Mouse (Mus musculus) intestine, postnatal 0 days (tissue): ENCODE measurements at regions not wholly inside any gene's neighbourhood (a gene's known extent, or its start where the extent isn't known, plus 50 kb on each side); places are given as distances from the start of the nearest gene placed in this dataset.

ENCODE experiments used
- ATAC-seq: fragments of 200-750 bp; cut with Nextera tagmentation; 2 replicates; pipeline ENCODE4 v1.8.0; 2017; ENCODE audit warnings: mild to moderate bottlenecking, moderate TSS enrichment, moderate library complexity
- H3K27ac ChIP-seq: fragments of 300-500 bp; sonication (generic); 2 replicates; pipeline ENCODE4 v1.5.1; 2014; ENCODE audit warnings: mild to moderate bottlenecking, low read depth, low read length, moderate library complexity
- H3K27me3 ChIP-seq: fragments of 300-500 bp; sonication (generic); replicated peaks from 2 replicates; pipeline ENCODE4 v1.6.1; 2014; ENCODE audit warnings: low read length, mixed read lengths; ENCODE audit not compliant: control insufficient read depth, insufficient read depth
- H3K36me3 ChIP-seq: fragments of 300-500 bp; sonication (generic); 2 replicates; pipeline ENCODE4 v1.6.1; 2014; ENCODE audit warnings: mild to moderate bottlenecking, moderate library complexity; ENCODE audit not compliant: control insufficient read depth, insufficient read depth
- H3K4me1 ChIP-seq: fragments of 300-500 bp; sonication (generic); replicated peaks from 2 replicates; pipeline ENCODE4 v1.6.1; 2014; ENCODE audit warnings: antibody characterized with exemption, low read length, mixed read lengths; ENCODE audit not compliant: control insufficient read depth, insufficient read depth
- H3K4me2 ChIP-seq: fragments of 300-500 bp; sonication (generic); replicated peaks from 2 replicates; pipeline ENCODE4 v1.6.1; 2014; ENCODE audit warnings: low read depth, mild to moderate bottlenecking, moderate library complexity
- H3K4me3 ChIP-seq: fragments of 300-500 bp; sonication (generic); 2 replicates; pipeline ENCODE4 v1.5.1; 2014; ENCODE audit warnings: low read depth, low read length
- H3K9ac ChIP-seq: fragments of 300-500 bp; sonication (generic); 2 replicates; pipeline ENCODE4 v1.6.1; 2014; ENCODE audit warnings: mild to moderate bottlenecking, low read depth, low read length
- H3K9me3 ChIP-seq: fragments of 300-500 bp; sonication (generic); 2 replicates; pipeline ENCODE4 v1.6.1; 2016; ENCODE audit warnings: mixed run types; ENCODE audit not compliant: control insufficient read depth
- CTCF ChIP-seq: sonication (generic); IDR thresholded peaks from 2 replicates; pipeline ENCODE4 v1.5.1; 2016; ENCODE audit warnings: low read depth, mild to moderate bottlenecking, control low read depth, antibody characterized with exemption, moderate library complexity
- WGBS: fragments of 180-500 bp; shearing (Covaris S2); extraction: QIAGEN DNeasy Blood & Tissue Kit; methylation state at CpG from one replicate; pipeline ENCODE4 v1.1.7; 2014; 5-methylcytosine and 5-hydroxymethylcytosine counted together

- no peak overlapping the region for H3K4me3 ChIP-seq
- H3K27me3 ChIP-seq = no peaks in the 10 kb centered on the region
- H3K4me2 ChIP-seq = no peak overlapping the region
- ATAC-seq = no peak
- TF ChIP-seq CTCF = no peak
- WGBS = 66% methylated on average over 3 of the region's 3 CpGs
- no peaks in the 10 kb centered on the region for H3K36me3 ChIP-seq
- H3K9ac ChIP-seq = no peak overlapping the region
- no peaks in the 10 kb centered on the region for H3K4me1 ChIP-seq
- H3K27ac ChIP-seq = no peak overlapping the region
- no peaks in the 10 kb centered on the region for H3K9me3 ChIP-seq
Observed at GRCm38 (mm10) chr13:39255338-39255737, 294.7 kb upstream of the Slc35b3 start.

DNA sequence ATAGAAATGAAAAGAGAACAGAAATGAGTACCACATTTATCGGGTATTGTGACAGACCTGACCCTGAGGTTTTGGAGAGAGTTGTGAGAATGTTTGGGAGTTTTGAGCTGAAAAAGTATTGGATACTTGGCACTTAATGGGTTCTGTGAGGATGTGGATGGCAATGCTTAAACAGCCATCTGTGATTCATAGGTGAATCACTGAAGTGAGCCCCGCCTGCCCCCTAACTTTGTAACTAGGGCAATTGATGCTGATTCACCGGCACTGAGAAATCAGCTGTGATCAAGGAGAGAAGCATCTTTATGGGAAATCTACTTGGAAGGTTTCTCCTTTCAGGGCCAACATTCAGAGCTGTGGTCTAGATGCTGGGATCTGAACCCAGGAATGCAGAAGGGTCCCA lies 291.9 kb upstream of the Slc35b3 start:
- Histone ChIP-seq H3K9ac (no peak overlapping the region), H3K4me2 (no peak overlapping the region)

DNA sequence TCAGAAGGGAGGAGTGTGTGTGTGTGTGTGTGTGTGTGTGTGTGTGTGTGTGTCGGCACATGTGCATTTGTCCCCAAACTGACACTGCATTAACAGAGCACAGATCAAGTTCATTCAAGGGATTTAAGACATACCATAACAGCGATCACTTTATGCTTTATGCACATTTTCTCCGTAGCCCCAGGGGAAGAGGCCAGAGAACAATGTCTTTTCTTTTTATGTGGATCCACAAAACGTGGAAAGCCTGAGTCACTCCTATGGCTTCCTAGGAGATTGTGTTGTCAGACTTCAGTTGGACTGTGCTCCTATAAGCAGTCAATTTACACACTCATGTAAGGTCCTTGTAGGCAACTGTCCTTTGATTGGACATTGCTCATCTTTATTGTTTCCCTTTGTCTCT lies 289.4 kb upstream of the Slc35b3 start:
- no peaks in the 10 kb centered on the region for H3K36me3 ChIP-seq
- no peak overlapping the region for H3K4me2 ChIP-seq
- 84% methylated on average over 4 of the region's 4 CpGs for WGBS

More for the DNA sequence above, 291.9 kb upstream of the Slc35b3 start:
- Histone ChIP-seq H3K4me3 (no peak overlapping the region), H3K9me3 (no peaks in the 10 kb centered on the region), H3K36me3 (no peaks in the 10 kb centered on the region), H3K4me1 (no peaks in the 10 kb centered on the region), H3K27me3 (no peaks in the 10 kb centered on the region), H3K27ac (no peak overlapping the region)
- WGBS = 92% methylated on average over 3 of the region's 3 CpGs
- TF ChIP-seq CTCF = no peak
- no peak for ATAC-seq

GRCm38 (mm10) chr13:39226829-39227228 lies 266.2 kb upstream of the Slc35b3 start:
- Histone ChIP-seq H3K27me3 (no peaks in the 10 kb centered on the region), H3K4me3 (no peak overlapping the region), H3K9me3 (no peaks in the 10 kb centered on the region), H3K27ac (no peak overlapping the region), H3K9ac (no peak overlapping the region), H3K4me2 (no peak overlapping the region), H3K36me3 (no peaks in the 10 kb centered on the region), H3K4me1 (no peaks in the 10 kb centered on the region)
- TF ChIP-seq CTCF = no peak
- WGBS = 65% methylated on average over 4 of the region's 4 CpGs
- no peak for ATAC-seq

More for the DNA sequence above, 289.4 kb upstream of the Slc35b3 start:
- no peak overlapping the region for H3K27ac ChIP-seq
- H3K9ac ChIP-seq = no peak overlapping the region
- no peak for ATAC-seq
- TF ChIP-seq CTCF = no peak
- H3K4me3 ChIP-seq = no peak overlapping the region
- no peaks in the 10 kb centered on the region for H3K4me1 ChIP-seq
- no peaks in the 10 kb centered on the region for H3K27me3 ChIP-seq
- H3K9me3 ChIP-seq = no peaks in the 10 kb centered on the region

DNA sequence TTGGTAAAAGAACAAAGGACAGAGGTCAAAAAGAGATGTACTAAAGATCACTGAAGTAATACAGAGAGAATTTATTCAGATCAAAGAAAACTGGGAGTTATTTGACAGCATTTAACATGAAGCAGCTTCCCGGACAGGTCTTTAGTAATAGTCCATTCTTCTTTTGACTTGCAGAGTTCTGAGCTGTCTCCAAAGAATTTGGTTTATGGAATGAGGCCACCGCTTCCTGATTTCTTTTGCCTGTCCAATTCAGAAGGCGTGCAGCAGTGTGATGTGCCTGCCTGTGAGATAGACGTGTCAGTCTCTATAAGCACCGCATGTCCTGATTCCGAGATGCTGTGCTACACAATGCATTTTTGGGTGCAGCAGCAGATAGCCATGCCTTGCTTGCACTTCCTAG lies 265.0 kb upstream of the Slc35b3 start:
- H3K4me3 ChIP-seq = no peak overlapping the region
- 83% methylated on average over 6 of the region's 6 CpGs for WGBS
- H3K4me2 ChIP-seq = no peak overlapping the region
- no peaks in the 10 kb centered on the region for H3K4me1 ChIP-seq
- H3K36me3 ChIP-seq = no peaks in the 10 kb centered on the region
- no peak for TF ChIP-seq CTCF
- no peak overlapping the region for H3K9ac ChIP-seq
- H3K9me3 ChIP-seq = no peaks in the 10 kb centered on the region
- H3K27me3 ChIP-seq = no peaks in the 10 kb centered on the region
- ATAC-seq = no peak
- H3K27ac ChIP-seq = no peak overlapping the region

DNA sequence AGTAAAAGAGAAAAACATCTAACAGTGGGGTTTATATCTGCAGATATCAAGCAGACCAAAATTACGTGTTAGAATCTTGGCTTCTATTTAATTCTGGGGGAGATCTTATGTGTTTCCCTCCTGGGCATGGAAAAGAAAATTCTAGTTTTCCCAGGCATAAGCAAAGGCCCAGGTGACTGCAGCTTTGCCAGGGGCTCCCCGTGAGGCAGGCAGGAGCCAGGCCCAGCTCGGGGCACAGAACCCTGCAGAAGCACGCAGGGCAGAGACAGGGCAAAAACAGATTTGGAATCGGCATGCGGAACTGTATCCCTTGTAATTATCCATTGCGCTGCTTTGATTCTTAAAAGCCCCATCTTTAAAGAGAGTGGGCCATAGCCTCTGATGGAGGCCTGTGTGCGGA lies 250.4 kb upstream of the Slc35b3 start:
- H3K27ac ChIP-seq = no peak overlapping the region
- no peak overlapping the region for H3K4me3 ChIP-seq
- TF ChIP-seq CTCF = no peak
- H3K9me3 ChIP-seq = no peaks in the 10 kb centered on the region
- H3K4me1 ChIP-seq = no peaks in the 10 kb centered on the region
- no peak overlapping the region for H3K9ac ChIP-seq
- no peak for ATAC-seq
- WGBS = 89% methylated on average over 8 of the region's 8 CpGs
- H3K27me3 ChIP-seq = no peaks in the 10 kb centered on the region
- H3K4me2 ChIP-seq = no peak overlapping the region
- no peaks in the 10 kb centered on the region for H3K36me3 ChIP-seq

GRCm38 (mm10) chr13:39183715-39184179 lies 223.1 kb upstream of the Slc35b3 start:
- H3K36me3 ChIP-seq = no peaks in the 10 kb centered on the region
- no peak overlapping the region for H3K4me2 ChIP-seq
- no peak for ATAC-seq
- H3K27me3 ChIP-seq = no peaks in the 10 kb centered on the region
- WGBS = 17% methylated on average over 2 of the region's 2 CpGs
- no peak overlapping the region for H3K4me3 ChIP-seq
- H3K9ac ChIP-seq = no peak overlapping the region
- no peaks in the 10 kb centered on the region for H3K9me3 ChIP-seq
- no peaks in the 10 kb centered on the region for H3K4me1 ChIP-seq
- TF ChIP-seq CTCF = peak; percentile 59
- no peak overlapping the region for H3K27ac ChIP-seq
